Mouse (Mus musculus): ENCODE data around the gene Hexb. TPM values are rescaled to one million over a fixed set of nuclear protein-coding genes. Genes with fewer than 3 reads are reported as not detected.

Hexb gene
- total RNA-seq, 2 experiments from 2014 or later = 12.8 to 13.0 TPM

Other genes starting within 250 kb of the Hexb start
- not detected for gene 1700029F12Rik, start 164.0 kb downstream of the Hexb start, total RNA-seq (2021)
- gene Fam169a, start 131.1 kb downstream of the Hexb start, total RNA-seq (2021) = not detected
- gene Gm6169, start 99.1 kb downstream of the Hexb start, total RNA-seq (2021) = 1 to 10 TPM in 1 of 2 experiments, not detected in 1; 8.9 TPM
- gene Gfm2, start 60.4 kb downstream of the Hexb start, total RNA-seq (2021) = 10 to 100 TPM; 39.8 to 47.7 TPM
- 10 to 100 TPM; 66.5 to 67.6 TPM for gene Nsa2, start 60.4 kb downstream of the Hexb start, total RNA-seq (2021)
- 1 to 10 TPM; 3.2 to 3.6 TPM for gene Enc1, start 42.7 kb upstream of the Hexb start, total RNA-seq (2021)

Data from gastrocnemius, postnatal 14 days (tissue).